Mouse (Mus musculus) right cerebral cortex, postnatal 36 days (tissue): ENCODE data around the gene Gm27029.
"Not testable (repeated sequence)": the region's sequence is repeated elsewhere in the genome, so short reads cannot be mapped to it uniquely, and the experiment has no call there.

ENCODE experiments used
- DNase-seq, 2 experiments: peaks; one replicate each; pipeline ENCODE4 v3.0.0; 2022; ENCODE audit warnings: low spot score in 2 of 2, mixed read lengths in 1 of 2

The Gm27029 gene

DNA sequence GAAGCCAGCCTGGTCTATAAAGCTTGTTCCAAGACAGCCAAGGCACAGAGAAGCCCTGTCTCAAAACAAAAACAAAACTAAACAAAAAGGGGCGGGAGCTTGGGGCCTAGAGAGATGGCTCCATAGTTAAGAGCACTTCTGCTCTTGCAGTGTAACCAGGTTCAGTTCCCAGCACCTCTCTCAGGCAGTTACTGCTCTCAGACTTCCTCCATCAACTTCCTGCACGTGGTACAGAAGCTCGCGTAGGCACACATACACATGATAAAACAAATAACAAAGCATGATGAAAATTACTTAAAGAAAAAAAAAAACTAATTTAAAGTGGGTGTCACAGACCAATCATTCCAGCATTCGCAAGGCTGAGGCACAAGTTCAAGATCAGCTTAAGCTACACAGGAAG lies 4.4 kb downstream of the Gm27029 start:
- DNase-seq = no peak

DNA sequence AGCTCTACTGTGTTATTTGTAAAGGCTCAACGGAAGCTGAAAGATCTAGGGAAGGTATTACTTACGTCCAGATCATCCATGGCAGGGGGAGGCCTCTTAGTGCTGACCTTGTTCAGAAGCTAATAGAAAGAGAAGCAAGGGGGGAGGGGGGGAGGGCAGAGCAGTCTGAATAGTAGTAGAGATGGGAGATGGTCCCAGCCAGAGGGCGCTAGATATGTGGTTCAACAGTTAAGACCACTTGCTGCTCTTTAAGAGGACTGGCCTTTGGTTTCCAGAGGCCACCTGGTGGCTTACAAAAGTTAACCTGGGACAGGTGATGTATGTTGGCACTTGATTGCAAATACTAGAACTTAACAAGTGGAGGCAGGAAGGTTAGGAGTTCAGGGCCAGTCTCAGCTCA lies 5.0 kb downstream of the Gm27029 start:
- DNase-seq = no peak

DNA sequence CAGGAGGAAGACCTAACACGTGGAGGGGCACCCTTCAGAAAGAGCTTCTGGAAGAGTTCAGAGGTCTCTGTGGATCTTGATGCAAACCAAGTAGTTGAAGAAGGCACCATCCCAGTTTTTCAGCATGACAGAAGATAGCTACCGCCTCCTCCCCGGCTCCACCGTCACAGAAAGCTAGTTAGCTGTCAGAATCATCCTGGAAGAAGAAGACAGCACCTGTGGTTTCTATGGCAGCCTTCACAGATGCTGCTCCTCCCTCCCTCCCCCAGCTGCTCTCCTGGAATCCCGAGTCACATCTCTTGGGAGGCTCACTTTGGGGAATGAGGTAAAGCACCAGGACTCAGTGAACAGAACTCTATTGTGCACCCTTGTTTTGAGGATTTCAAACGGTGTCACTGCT lies 5.6 kb downstream of the Gm27029 start:
- DNase-seq = peak; percentile 37 to 64

DNA sequence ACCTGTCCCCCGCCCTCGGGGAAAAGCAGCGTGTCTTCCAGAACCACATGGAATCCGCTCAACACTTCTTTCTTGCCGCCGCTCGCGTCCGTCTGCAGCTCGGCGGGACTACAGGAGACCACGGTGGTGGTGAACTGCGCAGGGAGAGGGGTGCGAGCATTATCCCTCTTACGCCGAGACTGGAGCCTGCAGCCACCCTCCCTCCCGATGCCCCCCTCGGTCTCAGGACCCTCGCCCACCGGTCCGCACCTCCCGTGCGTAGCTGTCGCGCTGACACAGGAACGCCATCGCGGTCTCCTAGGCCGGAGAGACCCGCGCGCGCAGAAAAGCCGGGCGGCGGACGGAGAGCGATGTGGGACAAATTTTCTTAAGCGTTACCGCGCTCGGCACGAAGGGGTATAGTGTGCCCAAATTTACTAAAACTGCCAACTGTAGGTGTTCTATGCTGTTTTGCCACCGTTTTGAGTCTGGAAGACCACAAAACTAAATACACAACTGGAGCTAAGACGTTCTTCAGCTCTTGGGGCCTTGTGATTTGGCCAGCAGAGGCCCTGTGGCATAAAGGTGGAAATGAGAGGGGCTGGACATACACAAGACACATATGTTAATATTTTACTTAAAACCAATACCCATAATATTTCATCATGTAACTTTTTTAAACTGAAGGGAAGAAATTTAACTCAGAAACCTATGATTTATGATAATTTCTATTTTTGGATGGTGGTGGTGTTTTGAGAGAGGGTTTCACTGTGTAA lies 7.3 kb downstream of the Gm27029 start, which contains the start of gene Aarsd1:
Gene Aarsd1 (minus strand): TSS at position 515 of the 755 bp plus-strand sequence.
- DNase-seq = peak; percentile 78 to 79

DNA sequence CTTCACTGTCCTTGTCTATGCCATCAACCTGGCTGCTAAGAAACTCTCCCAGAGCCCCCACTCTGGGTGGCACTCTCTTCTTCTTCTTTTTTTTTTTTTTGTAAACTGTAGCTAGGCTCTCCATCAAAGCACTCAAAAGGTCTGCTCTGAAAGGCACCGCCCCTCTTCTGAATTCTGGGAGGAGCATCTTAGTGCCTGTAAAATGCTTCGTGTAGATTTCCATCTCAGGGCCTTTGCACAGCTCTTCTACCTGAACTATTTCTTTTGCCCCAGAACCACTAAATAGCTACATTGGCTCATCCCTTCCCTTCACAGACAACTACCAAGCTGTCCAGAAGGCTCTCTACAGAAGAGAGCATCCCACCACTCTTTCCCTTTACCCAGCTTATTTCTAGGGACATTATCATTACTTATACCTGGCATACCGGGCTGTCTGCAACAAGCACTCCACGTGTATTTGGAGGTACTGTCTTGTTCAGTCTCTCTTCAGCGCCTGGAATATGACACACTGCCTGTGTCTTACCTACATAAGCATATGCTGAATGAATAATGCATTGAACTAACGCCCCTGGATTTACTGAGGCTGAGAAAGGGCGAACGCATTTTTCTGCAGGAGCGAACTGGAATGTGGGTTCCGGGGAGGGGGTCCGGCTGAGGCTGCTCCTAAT lies 8.0 kb downstream of the Gm27029 start:
- no peak for DNase-seq

DNA sequence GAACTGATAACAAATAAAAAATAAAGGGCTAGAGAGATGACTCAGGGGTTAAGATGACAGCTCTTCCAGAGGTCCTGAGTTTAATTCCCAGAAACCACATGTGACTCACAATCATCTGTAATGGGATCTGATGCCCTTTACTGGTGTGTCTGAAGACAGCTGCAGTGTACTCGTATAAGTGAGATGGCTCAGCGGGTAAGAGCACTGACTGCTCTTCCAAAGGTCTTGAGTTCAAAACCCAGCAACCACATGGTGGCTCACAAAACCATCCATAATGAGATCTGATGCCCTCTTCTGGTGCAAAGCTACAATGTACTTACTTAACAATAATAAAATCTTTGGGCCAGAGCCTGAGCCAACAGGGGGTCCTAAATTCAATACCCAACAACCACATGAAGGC lies 9.3 kb downstream of the Gm27029 start:
- no peak for DNase-seq

DNA sequence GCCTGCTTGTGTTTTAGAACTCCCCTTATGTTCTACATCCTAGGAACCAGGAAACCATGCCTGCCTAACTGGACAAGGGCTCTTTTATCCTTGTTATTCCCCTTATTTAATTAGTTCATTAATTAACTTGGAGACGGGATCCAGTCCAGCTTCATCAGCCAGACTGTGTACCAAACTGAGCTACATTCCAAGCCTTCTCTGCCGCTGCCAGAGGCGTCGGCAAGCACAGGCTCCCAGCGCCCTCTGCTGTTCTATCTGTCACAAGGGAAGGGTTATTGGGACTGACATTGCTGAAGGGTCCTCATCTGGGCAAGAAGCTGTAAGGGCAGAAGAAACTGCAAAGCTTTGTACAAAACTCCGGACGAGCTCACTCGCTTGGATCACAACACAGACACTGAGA lies 29.5 kb downstream of the Gm27029 start:
- DNase-seq = peak; percentile 44 to 47

DNA sequence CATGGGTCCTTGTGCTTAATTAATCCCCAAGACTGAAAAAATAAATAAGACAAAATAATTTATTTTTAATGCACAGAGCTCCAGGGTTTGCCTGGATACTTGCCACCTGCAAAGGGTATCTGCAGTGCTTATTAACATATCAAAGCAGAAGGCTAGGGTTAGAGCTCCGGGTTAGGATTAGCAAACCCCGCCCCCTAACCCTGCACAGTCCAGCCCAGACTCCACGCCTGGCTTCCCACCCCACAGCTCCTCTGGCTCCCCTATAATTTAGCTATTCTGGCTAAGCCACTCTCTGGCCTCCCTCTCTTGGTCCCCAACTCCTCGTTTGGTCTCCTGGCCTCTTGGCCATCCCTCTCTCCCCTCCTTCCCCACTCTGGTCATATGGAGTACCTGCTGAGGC lies 42.8 kb downstream of the Gm27029 start:
- DNase-seq = no peak

DNA sequence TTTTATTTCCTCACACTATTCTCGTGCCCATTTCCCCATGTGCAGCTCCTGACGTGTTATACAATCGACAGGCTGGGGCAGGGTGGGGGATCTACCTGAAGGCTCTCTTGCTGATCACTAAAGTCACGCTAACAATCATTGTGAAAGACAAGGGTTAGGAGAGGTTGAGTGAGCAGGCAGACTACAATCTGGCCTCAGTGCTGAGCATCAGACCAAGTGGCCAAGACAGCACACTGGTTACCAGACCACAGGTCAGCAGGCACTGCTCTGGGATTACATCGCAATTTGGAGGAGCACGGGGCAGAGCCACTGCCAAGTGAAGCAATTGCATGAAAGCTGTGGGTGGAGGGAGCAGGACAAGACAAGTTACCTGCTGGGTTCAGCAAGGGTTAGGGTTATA lies 45.7 kb downstream of the Gm27029 start:
- DNase-seq = no peak

DNA sequence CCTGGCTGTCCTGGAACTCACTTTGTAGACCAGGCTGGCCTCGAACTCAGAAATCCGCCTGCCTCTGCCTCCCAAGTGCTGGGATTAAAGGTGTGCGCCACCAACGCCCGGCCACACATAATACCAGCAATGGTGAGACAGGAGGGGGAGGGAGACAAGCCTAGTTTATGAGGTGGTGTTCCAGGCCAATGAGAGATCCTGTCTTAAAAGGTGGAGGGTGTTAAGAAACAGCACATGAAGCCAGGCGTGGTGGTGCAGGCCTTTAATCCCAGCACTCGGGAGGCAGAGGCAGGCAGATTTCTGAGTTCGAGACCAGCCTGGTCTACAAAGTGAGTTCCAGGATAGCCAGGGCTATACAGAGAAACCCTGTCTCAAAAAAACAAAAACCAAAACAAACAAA lies 46.4 kb downstream of the Gm27029 start:
- DNase-seq = not testable (repeated sequence)

DNA sequence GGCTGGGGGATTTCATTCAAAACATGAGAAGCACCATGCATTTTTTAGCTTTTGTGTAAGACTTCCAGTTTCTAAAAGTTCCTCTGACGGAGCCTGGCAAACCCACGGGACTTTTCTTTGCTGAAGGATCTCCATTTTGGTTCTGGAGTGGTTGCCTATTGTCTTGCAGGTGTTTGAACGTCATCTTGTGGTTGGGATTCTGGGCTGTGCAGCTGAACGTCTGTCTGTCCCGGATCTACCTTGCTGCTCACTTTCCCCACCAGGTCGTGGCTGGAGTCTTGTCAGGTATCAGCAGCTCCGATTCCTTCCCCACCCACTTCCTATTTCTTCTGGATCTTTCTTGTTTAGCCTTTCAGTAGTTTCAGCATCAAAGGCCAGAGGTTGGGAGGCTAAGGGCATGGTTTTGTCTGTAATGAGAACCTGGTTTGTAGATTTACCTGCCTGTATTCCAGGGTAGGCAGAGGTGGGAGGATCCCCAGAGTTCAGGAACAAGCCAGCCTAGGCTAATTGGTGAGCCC lies 50.1 kb downstream of the Gm27029 start:
- DNase-seq = no peak

DNA sequence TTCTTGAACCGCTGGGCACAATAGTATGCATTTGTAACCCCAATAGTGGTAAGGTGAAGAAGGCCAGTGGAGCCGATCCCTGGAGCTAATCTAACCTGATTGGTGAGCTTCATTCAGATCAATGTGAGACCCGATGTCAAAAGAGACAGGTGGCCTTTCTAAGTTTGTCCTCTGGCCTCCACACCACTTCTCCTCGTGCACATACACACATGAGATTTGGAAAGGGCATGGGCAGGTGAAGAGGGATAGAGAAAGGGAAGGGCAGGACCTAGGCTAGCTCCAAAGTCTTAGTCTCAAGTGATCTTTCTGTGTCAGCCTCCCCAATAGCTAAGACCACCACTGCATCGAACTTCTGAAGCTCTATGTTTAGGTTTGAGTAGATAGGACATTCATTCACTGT lies 54.5 kb downstream of the Gm27029 start:
- DNase-seq = no peak

DNA sequence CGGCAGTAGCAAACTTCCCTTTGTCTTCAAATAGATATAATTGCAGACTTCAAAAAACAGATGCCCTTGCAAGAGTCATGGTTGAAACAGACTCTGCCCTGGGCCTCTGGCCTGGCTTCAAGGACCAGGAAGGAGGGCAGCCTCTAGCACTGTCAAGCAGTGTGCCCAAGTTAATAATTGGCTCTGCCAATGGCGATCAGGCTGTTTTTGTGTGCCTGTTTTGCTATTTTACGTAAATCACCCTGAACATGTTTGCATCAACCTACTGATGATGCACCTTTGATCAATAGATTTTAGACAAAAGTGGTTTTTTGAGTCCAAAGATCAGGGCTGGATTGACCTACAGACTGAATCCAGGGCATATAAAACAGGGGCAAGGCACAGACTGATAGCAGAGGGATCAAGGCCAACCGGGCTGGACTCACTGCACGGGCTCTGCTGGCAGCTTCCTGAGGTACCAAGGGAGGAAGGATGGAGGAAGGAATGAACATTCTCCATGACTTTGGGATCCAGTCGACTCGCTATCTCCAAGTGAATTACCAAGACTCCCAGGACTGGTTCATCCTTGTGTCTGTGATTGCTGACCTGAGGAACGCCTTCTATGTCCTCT lies 57.2 kb downstream of the Gm27029 start, which contains the start of gene G6pc:
Gene G6pc (plus strand): TSS at position 236 of the 610 bp plus-strand sequence.
- DNase-seq = no peak

DNA sequence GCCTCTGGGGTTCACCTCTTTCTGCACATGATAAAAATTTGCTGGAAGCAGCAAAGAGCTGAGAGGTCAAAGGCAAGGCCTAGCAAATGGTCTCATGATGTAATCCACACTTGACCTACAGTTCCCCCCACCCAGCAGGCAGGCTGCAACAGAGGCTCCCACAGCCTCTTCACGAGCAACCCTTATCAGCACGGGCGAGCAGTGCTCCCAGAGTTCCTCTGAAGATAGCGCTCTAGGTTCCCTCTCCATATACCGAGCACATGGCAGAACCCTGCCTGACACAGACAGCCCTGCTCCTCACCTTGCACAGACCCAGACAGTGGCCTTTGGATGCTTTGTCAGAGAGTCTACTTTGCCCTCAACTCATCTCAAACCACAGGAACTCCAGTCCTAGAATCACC lies 60.1 kb downstream of the Gm27029 start:
- no peak for DNase-seq

DNA sequence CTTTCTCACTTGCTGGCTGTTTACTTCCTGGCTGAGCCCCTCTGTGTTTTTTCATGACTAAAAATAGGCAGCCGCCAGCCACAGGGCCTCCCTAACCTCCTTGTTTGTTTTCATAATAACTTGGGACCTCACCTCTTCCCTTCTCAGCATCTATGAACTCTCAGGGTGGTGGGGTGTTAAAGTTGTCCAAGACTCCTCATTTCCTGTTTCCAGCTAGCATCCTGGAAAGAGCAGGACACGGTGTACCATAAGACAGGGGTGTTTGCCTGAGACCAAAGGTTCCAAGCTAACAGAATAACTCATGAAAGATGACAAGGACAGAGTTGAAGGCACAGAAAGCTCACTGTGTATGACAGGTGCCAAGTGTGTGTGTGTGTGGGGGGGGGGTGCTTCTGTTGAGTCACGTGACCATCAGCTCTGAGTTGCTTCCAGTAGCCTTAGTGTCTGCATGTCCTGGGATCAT lies 63.9 kb downstream of the Gm27029 start:
- DNase-seq = no peak

DNA sequence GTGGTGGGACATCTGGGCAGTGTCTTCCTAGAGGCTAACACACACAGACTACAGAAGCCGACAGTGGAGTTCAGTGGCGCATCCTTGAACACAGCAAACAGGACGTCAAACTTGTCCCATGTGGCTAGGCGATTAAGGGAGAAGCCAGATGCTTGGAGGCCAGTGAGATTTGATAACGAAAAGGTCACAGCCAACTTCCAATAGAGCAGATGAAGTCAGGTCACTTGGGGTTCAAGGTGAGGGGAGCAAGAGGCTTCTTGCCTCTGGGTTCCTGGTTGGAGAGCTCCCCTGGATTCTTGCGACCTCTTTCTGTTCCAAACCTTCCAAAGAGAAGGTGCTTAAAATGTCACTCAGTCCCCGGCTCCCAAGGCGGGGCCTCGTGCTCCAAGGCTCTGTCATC lies 64.8 kb downstream of the Gm27029 start:
- DNase-seq = no peak

DNA sequence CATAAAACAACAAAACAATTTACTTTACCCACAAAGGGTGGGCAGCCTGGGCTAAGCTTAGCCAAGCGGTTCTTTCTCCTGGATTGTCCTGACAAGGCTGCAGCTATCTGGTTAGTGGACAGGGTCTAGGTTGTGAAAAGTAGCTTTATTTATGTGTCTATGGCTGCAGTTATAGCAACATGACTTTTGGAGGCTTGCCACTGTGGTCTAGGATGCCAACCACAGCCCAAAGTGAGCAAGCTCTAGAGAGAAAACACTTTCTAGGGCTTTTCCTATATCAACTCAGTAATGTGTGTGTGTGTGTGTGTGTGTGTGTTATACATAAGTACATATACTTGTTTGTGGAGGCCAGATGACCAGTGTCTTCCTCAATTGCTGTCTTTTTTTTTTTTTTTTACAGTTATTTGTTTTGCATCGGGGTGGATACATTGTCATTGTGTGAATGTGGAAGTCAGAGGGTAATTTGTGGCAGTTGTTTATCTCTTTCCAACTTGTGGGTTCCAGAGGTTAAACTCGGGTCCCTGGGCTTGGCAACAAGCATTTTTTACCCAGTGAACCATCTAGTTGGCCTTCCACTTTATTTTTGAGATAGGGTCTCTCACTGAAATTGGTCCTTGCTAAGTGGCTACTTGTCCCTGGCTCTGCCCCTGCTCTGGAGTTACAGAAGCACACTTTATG lies 67.0 kb downstream of the Gm27029 start:
- no peak for DNase-seq
